Comparison of ENCODE assay signal across 33 mouse cellular contexts in the genomic region with DNA sequence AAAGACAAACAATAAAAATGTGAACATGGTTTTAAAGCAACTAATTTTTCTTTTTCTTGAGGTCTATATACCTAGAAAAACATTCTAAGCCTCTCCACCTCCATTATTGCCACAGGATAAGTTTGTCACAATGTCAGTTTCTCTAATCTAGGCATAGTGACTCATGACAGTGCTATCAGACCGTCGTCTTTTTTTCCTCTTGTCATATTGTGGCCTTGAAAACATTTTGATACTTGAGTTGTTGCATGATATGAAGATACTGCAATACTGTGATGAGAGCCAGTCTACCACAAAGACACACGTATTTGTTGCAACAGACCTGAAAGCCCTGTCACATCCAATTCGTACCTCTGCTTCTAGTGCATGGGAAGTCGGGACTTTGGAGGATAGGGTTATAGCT.
"Had no signal": no experiment of that assay in that cellular context is flagged by ENCODE, and none has a peak within 500 bp of the region (broad histone marks: within the 10 kb centered on the region; RNA-seq: fewer than 3 reads in every experiment).

No protein-coding gene starts in this region.

- H3K9ac ChIP-seq: heart, embryonic 13.5 days; heart, embryonic 15.5 days; hindbrain, embryonic 12.5 days; hindbrain, embryonic 13.5 days; hindbrain, embryonic 14.5 days; hindbrain, embryonic 15.5 days; intestine, embryonic 15.5 days; kidney, embryonic 15.5 days had no signal

- H3K9me3 ChIP-seq: heart, embryonic 13.5 days; heart, embryonic 15.5 days; hindbrain, embryonic 10.5 days; hindbrain, embryonic 12.5 days; hindbrain, embryonic 13.5 days; hindbrain, embryonic 15.5 days; intestine, embryonic 15.5 days; kidney, embryonic 15.5 days had no signal

- ATAC-seq: hindbrain, embryonic 16.5 days; hindbrain, postnatal 0 days; inflammation-experienced regulatory T-cells, adult 6 months; intestine, embryonic 15.5 days; intestine, embryonic 16.5 days; intestine, postnatal 0 days had no signal

- H3K4me1 ChIP-seq: heart, embryonic 13.5 days; heart, embryonic 15.5 days; hindbrain, embryonic 10.5 days; hindbrain, embryonic 12.5 days; hindbrain, embryonic 13.5 days; intestine, embryonic 15.5 days; kidney, embryonic 15.5 days had no signal

- H3K27me3 ChIP-seq: heart, embryonic 13.5 days; heart, embryonic 15.5 days; hindbrain, embryonic 12.5 days; hindbrain, embryonic 13.5 days; hindbrain, embryonic 15.5 days; intestine, embryonic 15.5 days; kidney, embryonic 15.5 days had no signal

- DNase-seq: heart, postnatal 10 days; heart, postnatal 14 days; heart, postnatal 36 days; heart, postnatal 4 days; kidney, adult 11 months; kidney, adult 18-20 months; kidney, adult 2 months; kidney, adult 8-10 months; kidney, adult 9 months; kidney, postnatal 10 days; kidney, postnatal 14 days; kidney, postnatal 25 days; kidney, postnatal 36 days; kidney, postnatal 4 days; layer of hippocampus, adult 9-11 months; layer of hippocampus, postnatal 36 days had no signal

- H3K4me3 ChIP-seq: heart, embryonic 13.5 days; heart, embryonic 15.5 days; hindbrain, embryonic 10.5 days; hindbrain, embryonic 12.5 days; hindbrain, embryonic 13.5 days; hindbrain, embryonic 15.5 days; intestine, embryonic 15.5 days; kidney, embryonic 15.5 days; layer of hippocampus, adult 2 months; left cerebral cortex, adult 2 months had no signal

- H3K27ac ChIP-seq: heart, embryonic 13.5 days; heart, embryonic 15.5 days; hindbrain, embryonic 10.5 days; hindbrain, embryonic 12.5 days; hindbrain, embryonic 13.5 days; hindbrain, embryonic 14.5 days; hindbrain, embryonic 15.5 days; hindbrain, postnatal 0 days; intestine, embryonic 15.5 days; kidney, embryonic 15.5 days; kidney, postnatal 0 days; layer of hippocampus, adult 2 months; left cerebral cortex, adult 2 months had no signal

- H3K4me2 ChIP-seq: heart, embryonic 13.5 days; heart, embryonic 15.5 days; hindbrain, embryonic 12.5 days; hindbrain, embryonic 13.5 days; hindbrain, embryonic 14.5 days; hindbrain, embryonic 15.5 days; intestine, embryonic 15.5 days; kidney, embryonic 15.5 days had no signal
